In the genomic region with DNA sequence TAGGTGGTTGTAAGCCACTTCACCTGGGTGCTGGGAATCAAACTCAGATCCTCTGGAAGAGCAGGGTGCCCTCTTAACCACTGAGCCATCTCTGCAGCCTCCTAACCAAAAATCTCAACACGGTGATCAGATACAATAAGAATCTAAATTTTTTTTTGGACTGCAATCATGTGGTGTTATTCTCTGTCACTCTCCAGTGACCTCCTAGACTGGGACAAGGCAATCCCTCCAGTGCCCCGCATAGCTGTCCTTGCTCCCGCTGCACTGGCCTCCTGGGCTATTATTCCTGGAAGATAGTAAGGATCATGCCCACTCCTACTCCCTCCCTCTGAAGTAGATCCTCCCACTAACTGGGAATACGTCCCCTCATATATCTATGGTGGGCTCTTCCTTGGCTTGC, we compare ENCODE assay signal across 42 mouse cellular contexts. TPM values are rescaled to one million over a fixed set of nuclear protein-coding genes. Genes with fewer than 3 reads are reported as not detected.
"Had no signal": no experiment of that assay in that cellular context is flagged by ENCODE, and none has a peak within 500 bp of the region (broad histone marks: within the 10 kb centered on the region; RNA-seq: fewer than 3 reads in every experiment).

No protein-coding gene starts in this region.

- H3K27ac ChIP-seq: heart, embryonic 13.5 days; heart, embryonic 15.5 days; hindbrain, embryonic 13.5 days; hindbrain, embryonic 15.5 days; hindbrain, postnatal 0 days; intestine, embryonic 15.5 days; kidney, embryonic 15.5 days; kidney, postnatal 0 days; limb, embryonic 13.5 days; limb, embryonic 15.5 days; liver, embryonic 12.5 days had no signal

- H3K36me3 ChIP-seq: heart, embryonic 13.5 days; heart, embryonic 15.5 days; hindbrain, embryonic 13.5 days; hindbrain, embryonic 15.5 days; intestine, embryonic 15.5 days; kidney, embryonic 15.5 days; limb, embryonic 13.5 days; limb, embryonic 15.5 days; liver, embryonic 12.5 days had no signal

- ATAC-seq: forebrain, postnatal 0 days; hindbrain, postnatal 0 days; intestine, embryonic 15.5 days; liver, embryonic 12.5 days had no signal

- DNase-seq: forebrain, postnatal 0 days; gastrocnemius, postnatal 14 days; gastrocnemius, postnatal 36 days; heart, adult 18-20 months; heart, postnatal 36 days; kidney, adult 11 months; kidney, adult 2 months; kidney, adult 9 months; kidney, postnatal 14 days; kidney, postnatal 36 days; layer of hippocampus, adult 9-11 months; layer of hippocampus, postnatal 36 days; left cerebral cortex, postnatal 4 days had no signal

- H3K9ac ChIP-seq: forebrain, postnatal 0 days; heart, embryonic 13.5 days; heart, embryonic 15.5 days; hindbrain, embryonic 13.5 days; hindbrain, embryonic 15.5 days; intestine, embryonic 15.5 days; kidney, embryonic 15.5 days; limb, embryonic 13.5 days; limb, embryonic 15.5 days; liver, embryonic 12.5 days had no signal

- H3K4me1 ChIP-seq: heart, embryonic 13.5 days; heart, embryonic 15.5 days; hindbrain, embryonic 15.5 days; intestine, embryonic 15.5 days; liver, embryonic 12.5 days had no signal

- H3K4me2 ChIP-seq: heart, embryonic 11.5 days; heart, embryonic 13.5 days; heart, embryonic 15.5 days; hindbrain, embryonic 13.5 days; hindbrain, embryonic 15.5 days; intestine, embryonic 15.5 days; kidney, embryonic 15.5 days; limb, embryonic 13.5 days; limb, embryonic 15.5 days; liver, embryonic 12.5 days had no signal

- H3K9me3 ChIP-seq: heart, embryonic 13.5 days; heart, embryonic 15.5 days; hindbrain, embryonic 13.5 days; hindbrain, embryonic 15.5 days; intestine, embryonic 15.5 days; kidney, embryonic 15.5 days; limb, embryonic 13.5 days; limb, embryonic 15.5 days; liver, embryonic 12.5 days had no signal

- H3K4me3 ChIP-seq: heart, embryonic 13.5 days; heart, embryonic 15.5 days; hindbrain, embryonic 13.5 days; hindbrain, embryonic 15.5 days; intestine, embryonic 15.5 days; kidney, embryonic 15.5 days; limb, embryonic 13.5 days; limb, embryonic 15.5 days; liver, embryonic 12.5 days had no signal

RNA-seq across cellular contexts. Expression of gene Foxe3, which starts 15.5 kb away (rescaled TPM):
- total RNA-seq: forebrain, postnatal 0 days; gastrocnemius, adult 18-20 months; gastrocnemius, adult 8-10 months; gastrocnemius, postnatal 14 days; gastrocnemius, postnatal 36 days; heart, adult 18-20 months; heart, adult 8-10 months; heart, postnatal 36 days; hematopoietic stem cell, adult 5-6 weeks; hindbrain, postnatal 0 days; layer of hippocampus, adult 18-20 months; layer of hippocampus, adult 8-10 months; layer of hippocampus, postnatal 14 days; layer of hippocampus, postnatal 36 days; left cerebral cortex, adult 18-20 months; left cerebral cortex, adult 8-10 months; left cerebral cortex, postnatal 10 days; left cerebral cortex, postnatal 25 days; left cerebral cortex, postnatal 4 days; liver, adult 2 months had no signal
- polyA plus RNA-seq: forebrain, postnatal 0 days; gonadal fat pad, adult 2 months; heart, embryonic 11.5 days; heart, embryonic 13.5 days; heart, embryonic 15.5 days; heart, postnatal 0 days; hindbrain, embryonic 11.5 days; hindbrain, embryonic 13.5 days; hindbrain, embryonic 15.5 days; hindbrain, postnatal 0 days; intestine, embryonic 15.5 days; kidney, adult 2 months; kidney, embryonic 15.5 days; kidney, postnatal 0 days; large intestine, adult 2 months; limb, embryonic 11.5 days; limb, embryonic 13.5 days; limb, embryonic 15.5 days; liver, adult 2 months; liver, embryonic 12.5 days had no signal

RNA-seq across cellular contexts. Expression of gene Foxd2, which starts 32.6 kb away (rescaled TPM):
- polyA plus RNA-seq: heart, embryonic 15.5 days had no signal

RNA-seq across cellular contexts. Expression of gene Stil, which starts 58.6 kb away (rescaled TPM):
- total RNA-seq: gastrocnemius, adult 18-20 months had no signal
